Mouse (Mus musculus) thymus, postnatal 0 days (tissue): ENCODE data around the gene Akt3. TPM values are rescaled to one million over a fixed set of nuclear protein-coding genes. Genes with fewer than 3 reads are reported as not detected.

ENCODE experiments used
- DNase-seq: peaks from one replicate; pipeline ENCODE4 v3.0.0-alpha.2; 2015; ENCODE audit warnings: low spot score
- polyA plus RNA-seq: library from polyadenylated mRNA; unstranded; fragments of >200 nt; fragmentation: Nextera tagmentation; extraction: Ambion mirVana; gene quantifications from 2 replicates; pipeline ENCODE4 v1.2.1, GENCODE M21; 2015

The Akt3 gene
- polyA plus RNA-seq, 1 experiment from 2014 or later, result 2.1 TPM

- no peak for DNase-seq
Measured at GRCm38 (mm10) chr1:177051366-177051963, 206.5 kb downstream of the Akt3 start.

GRCm38 (mm10) chr1:177048773-177049172, 209.2 kb downstream of the Akt3 start:
- DNase-seq, result no peak

GRCm38 (mm10) chr1:177046963-177047362, 211.0 kb downstream of the Akt3 start:
- DNase-seq, result no peak

- no peak for DNase-seq
Measured at GRCm38 (mm10) chr1:177045885-177046284, 212.1 kb downstream of the Akt3 start.

- DNase-seq, result no peak
Measured at GRCm38 (mm10) chr1:177040058-177040457, 217.9 kb downstream of the Akt3 start.

DNA sequence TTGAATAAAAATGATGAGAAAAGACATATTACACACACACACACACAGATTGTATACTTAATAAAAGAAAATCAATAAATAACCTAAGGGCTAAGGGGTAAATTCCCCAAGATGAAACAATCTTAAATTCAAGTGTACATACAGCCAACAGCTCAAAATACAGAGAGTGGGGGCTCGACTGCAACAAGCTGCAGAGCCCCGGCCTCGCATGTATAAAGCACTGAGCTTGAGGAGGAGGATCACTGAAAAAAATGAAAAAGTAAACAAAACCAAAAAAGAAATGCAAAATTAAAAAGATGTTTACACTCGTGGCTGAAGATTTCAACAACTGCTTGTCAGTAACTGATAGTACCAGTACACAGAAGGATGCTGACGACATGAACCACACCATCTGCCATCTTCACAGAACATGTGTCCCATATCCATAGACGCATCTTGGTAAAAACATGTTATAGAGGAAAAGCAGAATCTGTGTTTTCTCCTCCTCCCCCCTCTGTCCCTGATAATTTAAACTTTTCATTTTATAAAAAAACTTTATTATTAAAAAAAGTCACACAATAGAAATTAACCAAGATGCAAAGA, 218.8 kb downstream of the Akt3 start:
- no peak for DNase-seq

DNA sequence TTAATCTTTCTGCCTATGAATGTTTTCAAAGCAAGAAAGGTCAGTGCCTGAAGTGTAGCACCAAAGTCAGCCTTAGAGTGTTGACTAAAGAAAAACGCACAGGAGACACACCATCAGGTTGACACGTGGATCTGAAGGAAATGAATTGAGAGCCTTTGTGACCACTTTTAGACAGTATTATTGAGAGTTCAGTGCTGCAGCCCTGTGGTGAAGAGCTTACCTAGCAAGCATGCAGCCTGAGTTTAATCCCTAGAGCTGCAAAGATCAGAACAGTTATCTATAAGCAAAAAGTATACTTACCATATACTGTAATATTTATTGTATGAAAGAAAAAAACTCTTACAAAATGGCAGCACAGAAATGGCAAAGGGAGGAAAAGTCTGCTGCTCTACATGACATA, 219.6 kb downstream of the Akt3 start:
- peak; percentile 5 for DNase-seq

DNA sequence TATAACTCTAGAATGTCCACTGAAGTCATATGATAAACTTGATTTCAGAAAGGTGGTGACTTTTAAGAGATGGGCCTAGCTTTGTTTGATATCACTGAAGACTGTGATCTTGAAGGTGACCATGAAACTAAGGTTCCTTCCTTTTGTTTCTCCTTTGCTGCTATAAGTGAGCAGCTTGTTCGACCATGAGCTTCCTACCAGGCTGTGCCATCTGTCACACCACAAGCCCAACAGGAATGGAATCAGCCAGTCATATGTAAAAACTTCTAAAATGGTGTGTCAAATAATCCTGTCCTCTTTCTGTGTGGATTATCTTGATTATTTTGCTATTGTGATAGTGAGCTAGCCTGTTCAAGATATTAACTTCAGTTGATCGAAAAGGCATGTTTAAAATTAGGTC, 222.5 kb downstream of the Akt3 start:
- no peak for DNase-seq

GRCm38 (mm10) chr1:177032233-177032632, 225.8 kb downstream of the Akt3 start:
- DNase-seq, result no peak

GRCm38 (mm10) chr1:177031196-177031595, 226.8 kb downstream of the Akt3 start:
- DNase-seq, result no peak

DNA sequence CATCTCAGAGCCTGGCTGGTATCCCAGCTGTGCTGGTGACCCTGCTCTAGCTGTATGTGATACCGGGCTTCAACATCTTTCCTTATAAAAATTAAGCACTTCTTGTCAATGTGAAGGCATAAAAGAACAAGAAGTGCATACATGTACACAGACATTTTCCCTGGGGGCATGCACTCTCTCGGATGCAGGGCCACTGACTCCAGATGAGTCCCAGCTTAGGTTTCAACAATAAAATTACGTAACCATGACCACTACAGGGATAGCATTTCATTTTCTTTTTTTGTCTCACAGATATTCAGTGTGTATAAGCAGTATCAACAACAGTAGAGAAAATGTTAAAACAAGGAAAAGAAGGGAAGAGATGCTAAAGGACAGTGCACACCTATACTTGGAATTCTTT, 227.3 kb downstream of the Akt3 start:
- no peak for DNase-seq

- no peak for DNase-seq
Measured at GRCm38 (mm10) chr1:177029032-177029431, 229.0 kb downstream of the Akt3 start.

GRCm38 (mm10) chr1:177027706-177028105, 230.3 kb downstream of the Akt3 start:
- DNase-seq, result no peak

DNA sequence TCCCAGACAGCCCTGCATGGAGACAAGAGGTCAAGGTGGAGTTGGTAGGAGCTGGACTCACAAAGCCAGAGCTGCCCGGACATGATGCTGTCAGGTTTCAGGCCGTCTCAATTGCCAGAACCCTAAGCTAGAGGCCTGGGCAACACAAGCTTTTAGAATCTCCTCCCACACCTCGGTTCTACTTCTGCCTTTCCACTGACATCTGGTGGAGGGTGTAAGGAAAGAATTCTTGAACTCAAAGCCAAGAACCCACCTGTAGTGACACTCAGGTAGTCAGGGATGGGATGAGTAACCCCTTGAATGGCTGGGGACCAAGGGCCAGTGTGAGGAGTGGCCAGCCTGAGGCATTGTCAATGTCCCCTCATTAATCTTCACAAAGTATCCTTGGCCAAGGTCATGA, 235.3 kb downstream of the Akt3 start:
- peak; percentile 20 for DNase-seq

DNA sequence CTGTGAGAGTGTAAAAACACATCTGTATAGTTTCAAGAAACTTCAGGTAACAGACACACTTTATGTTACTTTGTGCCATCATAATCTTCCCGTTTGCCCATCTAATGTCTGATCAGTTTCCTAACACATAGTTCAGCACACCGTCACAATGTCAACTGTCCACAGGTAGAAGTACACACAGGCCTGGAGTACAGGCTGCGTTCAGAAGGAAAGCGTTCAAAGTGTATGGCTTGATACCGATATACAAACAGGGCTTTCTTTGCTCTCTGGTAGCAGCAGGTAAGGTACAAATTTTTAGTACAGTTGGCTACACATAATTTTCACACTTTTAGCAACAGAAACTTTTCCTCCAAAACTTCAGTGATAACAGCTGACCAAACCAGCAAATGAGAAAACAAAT, 238.3 kb downstream of the Akt3 start:
- no peak for DNase-seq

- no peak for DNase-seq
Measured at GRCm38 (mm10) chr1:177018750-177019149, 239.3 kb downstream of the Akt3 start.

- no peak for DNase-seq
Measured at GRCm38 (mm10) chr1:177016729-177017128, 241.3 kb downstream of the Akt3 start.

- DNase-seq, result no peak
Measured at GRCm38 (mm10) chr1:177015917-177016316, 242.1 kb downstream of the Akt3 start.

- DNase-seq, result no peak
Measured at GRCm38 (mm10) chr1:177014921-177015439, 243.0 kb downstream of the Akt3 start.

- no peak for DNase-seq
Measured at GRCm38 (mm10) chr1:177014346-177014745, 243.7 kb downstream of the Akt3 start.

GRCm38 (mm10) chr1:177013776-177014175, 244.2 kb downstream of the Akt3 start:
- DNase-seq, result no peak

GRCm38 (mm10) chr1:177013313-177013712, 244.7 kb downstream of the Akt3 start:
- DNase-seq, result no peak

DNA sequence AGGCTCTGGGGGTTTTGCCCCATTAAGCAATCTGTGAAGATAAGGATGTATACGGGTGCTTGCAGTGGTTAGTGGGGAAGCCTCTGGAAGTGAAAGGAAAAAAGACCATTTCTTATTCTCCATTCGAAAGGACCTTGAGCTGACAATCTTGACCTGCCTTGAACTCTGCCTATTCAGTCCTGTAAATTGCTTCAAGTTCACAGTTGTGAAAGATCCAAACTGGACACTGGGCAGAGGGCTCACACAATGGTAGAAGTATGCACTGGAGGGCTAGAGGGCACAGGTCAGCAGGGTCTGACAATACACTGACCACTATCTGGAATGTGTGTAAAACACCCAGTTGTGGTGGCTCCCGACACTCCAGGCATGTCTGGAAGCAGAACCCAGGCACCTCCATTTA, 245.2 kb downstream of the Akt3 start:
- no peak for DNase-seq
